Mouse (Mus musculus) layer of hippocampus, adult 9-10 months (tissue): Measurements from ENCODE around the gene Ccnj.

Experiments used
- DNase-seq: peaks from one replicate; pipeline ENCODE4 v3.0.0; 2022; ENCODE audit warnings: low spot score

Gene Ccnj

DNA sequence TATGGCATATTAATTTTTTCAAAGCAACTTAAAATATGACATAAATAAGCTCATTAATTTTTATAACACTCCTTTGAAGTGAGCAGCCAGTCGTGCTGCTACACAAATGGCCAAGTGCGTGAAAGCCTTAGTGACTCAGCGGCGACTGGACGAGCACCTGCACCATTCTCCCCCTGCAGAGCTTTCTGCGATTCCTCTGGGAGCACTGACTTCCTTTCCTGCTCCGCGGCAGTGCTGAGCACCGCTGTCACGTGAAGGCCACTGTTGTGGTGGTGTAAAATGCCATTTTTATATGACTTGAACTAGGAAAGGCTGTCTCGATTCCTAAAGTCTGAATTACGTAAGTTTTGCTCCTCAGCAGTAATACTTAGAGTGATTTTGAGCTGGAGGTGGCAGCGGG is 10.5 kb downstream of the Ccnj start:
- DNase-seq, result no peak

DNA sequence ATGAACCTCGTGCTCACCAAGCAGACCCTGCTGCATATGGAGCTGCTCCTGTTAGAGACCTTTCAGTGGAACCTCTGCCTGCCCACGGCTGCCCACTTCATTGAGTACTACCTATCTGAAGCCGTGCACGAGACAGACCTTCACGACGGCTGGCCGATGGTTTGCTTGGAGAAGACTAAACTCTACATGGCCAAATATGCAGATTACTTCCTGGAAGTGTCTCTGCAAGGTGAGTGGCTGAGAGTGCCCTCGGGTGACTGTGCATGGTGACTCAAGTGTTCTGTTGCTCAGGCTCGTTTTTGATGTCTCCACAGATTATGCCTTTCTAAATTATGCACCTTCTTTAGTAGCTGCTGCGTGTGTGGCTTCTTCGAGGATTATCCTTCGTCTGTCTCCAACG is 13.7 kb downstream of the Ccnj start:
- no peak for DNase-seq

- no peak for DNase-seq
These were observed 18.3 kb downstream of the Ccnj start for GRCm38 (mm10) chr19:40849391-40849790.

DNA sequence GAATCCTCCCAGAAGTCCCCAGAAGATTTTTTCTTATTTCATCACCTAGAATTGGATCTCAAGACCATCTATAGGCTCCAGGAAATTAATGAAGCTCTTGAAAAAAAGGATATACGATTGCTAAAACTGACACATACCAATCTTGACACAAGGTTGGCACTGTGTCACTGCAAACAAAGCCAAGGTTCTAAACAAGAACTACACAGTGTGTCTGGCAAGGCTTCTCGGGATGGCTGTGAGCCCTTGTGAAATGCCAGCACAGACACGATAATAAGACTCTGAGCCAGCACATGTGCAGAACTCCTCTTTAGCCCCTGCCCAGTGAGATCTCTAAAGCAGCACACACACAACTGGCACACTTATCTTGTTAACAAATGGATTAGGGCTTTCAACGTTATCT is 28.5 kb downstream of the Ccnj start:
- no peak for DNase-seq

- DNase-seq, result no peak
These were observed 37.2 kb downstream of the Ccnj start for GRCm38 (mm10) chr19:40868284-40868683.

- DNase-seq, result no peak
These were observed 38.5 kb downstream of the Ccnj start for GRCm38 (mm10) chr19:40869425-40870105.

- DNase-seq, result peak; percentile 72
These were observed 42.0 kb downstream of the Ccnj start for GRCm38 (mm10) chr19:40872955-40873665.

DNA sequence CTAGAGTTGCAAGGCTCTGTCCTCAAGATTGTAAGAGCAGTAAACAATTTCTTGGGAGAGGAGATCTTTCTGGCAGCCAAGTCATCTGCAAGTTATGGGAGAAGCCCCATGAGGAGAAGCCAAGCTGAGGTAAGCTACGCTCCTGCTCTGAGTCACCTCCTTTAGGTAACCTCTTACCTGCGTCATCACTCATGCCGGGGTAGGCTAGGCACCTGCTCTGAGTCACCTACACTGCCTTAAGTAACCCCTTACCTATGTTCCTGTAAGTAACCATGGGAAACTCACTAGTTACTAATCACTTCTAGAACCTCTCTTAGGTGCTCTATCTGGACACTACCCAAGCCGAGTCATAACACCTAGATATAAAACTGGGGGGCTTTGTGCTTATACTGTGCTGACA is 50.6 kb downstream of the Ccnj start:
- DNase-seq, result no peak

- DNase-seq, result no peak
These were observed 57.8 kb downstream of the Ccnj start for GRCm38 (mm10) chr19:40888887-40889286.

DNA sequence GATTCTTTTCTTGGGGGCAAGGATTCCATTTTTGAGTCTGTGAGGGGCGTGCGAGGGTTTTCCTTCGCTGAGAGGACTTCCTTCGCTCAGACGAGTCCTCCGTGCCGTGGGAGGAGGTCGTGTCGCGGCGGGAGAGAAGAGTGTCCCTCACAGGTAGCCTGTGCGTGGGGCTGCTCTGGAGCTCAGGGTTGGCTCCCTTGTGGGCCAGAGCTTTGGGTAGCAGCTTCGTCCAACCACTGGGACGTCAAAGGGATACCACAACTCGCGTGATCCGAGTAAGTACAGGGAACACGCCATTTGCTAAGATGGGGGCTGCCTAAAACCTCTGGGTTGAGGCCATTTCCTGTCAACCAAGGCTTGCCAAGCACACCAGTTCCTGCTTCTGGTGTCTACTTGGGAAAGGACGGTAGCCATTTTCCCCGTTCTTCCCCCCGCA is 63.0 kb downstream of the Ccnj start:
- peak; percentile 32 for DNase-seq

DNA sequence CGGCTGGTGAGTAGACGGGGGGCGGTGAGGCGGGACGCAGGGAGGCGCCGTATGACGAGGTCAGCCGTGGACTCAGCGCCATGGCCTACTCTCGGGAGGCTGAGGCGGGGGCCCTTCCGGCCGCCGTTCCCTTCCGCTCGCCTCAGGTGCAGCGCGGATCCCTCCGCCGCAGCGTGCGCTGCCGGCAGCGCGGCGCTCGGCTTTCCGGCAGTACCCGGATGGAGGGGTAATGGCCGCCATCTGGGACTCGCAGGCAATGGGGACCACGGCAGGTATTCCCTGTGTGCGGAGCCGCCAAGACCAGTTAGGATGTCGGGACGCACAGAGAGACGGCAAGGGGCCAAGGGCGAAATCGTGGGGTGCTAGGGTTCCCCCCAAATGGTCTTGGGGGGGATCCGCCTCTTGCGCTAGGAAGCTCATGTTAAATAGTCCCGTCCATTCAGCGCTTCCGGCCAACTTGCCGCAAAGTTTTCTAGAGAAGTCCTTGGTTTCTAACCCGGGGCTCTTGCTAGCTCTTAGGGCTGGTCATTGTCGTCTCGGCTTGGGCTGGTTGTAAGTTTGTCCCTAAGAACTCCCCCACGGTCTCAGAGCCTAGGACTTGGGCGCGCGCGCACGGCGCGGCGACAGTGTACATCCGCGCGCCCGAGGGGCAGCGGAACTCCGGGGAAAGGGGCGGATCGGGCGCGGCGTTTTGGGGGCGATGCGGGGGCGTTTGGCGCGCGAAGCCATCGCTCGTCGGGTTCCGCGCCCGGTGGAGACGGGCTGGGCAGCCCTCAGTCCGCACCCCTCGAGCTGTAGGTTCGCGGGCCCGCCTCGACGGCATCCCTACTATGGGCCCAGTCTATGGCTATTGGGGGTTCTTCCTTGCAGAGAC is 63.7 kb downstream of the Ccnj start, which contains the start of gene Zfp518a:
Gene Zfp518a, plus strand, starts transcription at position 187 of the 874 bp plus-strand sequence.
- peak; percentile 74 for DNase-seq

DNA sequence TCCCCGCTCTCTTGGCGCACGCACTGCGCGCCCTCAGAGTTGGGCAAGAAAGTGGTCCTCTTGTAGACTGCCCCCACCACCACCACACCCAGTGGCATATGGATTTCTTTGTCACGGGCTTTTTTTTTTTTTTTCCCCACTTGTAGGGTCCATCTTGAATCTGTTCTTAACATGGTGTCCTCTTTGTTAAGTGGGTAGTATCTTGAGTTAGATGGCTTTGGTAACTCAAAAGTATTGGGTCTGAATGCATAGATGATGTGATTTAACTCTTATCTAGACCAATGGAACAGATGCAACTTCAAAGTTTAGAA is 64.3 kb downstream of the Ccnj start:
- DNase-seq, result no peak
